Mouse (Mus musculus): ENCODE data around the gene Cfap126. TPM values are rescaled to one million over a fixed set of nuclear protein-coding genes. Genes with fewer than 3 reads are reported as not detected.

Gene Cfap126
- polyA plus RNA-seq, 1 experiment from 2014 or later, result 14.1 TPM

- peak overlapping the region; percentile 69 for H3K27ac ChIP-seq (replicated peaks)
- ATAC-seq (ENCODE audit: low FRiP score, low read depth), result no peak
- H3K4me1 ChIP-seq (replicated peaks), result peaks cover 36% of the 10 kb centered on the region
- H3K4me2 ChIP-seq, result peak overlapping the region; percentile 70
- no peaks in the 10 kb centered on the region for H3K27me3 ChIP-seq
- peak overlapping the region; percentile 41 for H3K9ac ChIP-seq
- peak overlapping the region; percentile 61 for H3K4me3 ChIP-seq
- H3K36me3 ChIP-seq, result no peaks in the 10 kb centered on the region
- 2% methylated on average over 15 of the region's 15 CpGs for WGBS
- H3K9me3 ChIP-seq, result no peaks in the 10 kb centered on the region
These were observed 1.7 kb upstream of the Cfap126 start for GRCm38 (mm10) chr1:171111781-171112575.

GRCm38 (mm10) chr1:171112986-171113385 is 732 bp upstream of the Cfap126 start:
- no peak overlapping the region for H3K4me3 ChIP-seq

GRCm38 (mm10) chr1:171116280-171116679 is 2.6 kb downstream of the Cfap126 start:
- H3K9ac ChIP-seq, result no peak overlapping the region
- no peak overlapping the region for H3K4me2 ChIP-seq
- H3K4me1 ChIP-seq (replicated peaks), result peaks cover 24% of the 10 kb centered on the region
- no peak overlapping the region for H3K4me3 ChIP-seq
- H3K9me3 ChIP-seq, result no peaks in the 10 kb centered on the region
- no peak for ATAC-seq (ENCODE audit: low FRiP score, low read depth)
- H3K36me3 ChIP-seq, result no peaks in the 10 kb centered on the region
- 75% methylated on average over 4 of the region's 4 CpGs for WGBS
- no peaks in the 10 kb centered on the region for H3K27me3 ChIP-seq
- no peak overlapping the region for H3K27ac ChIP-seq (replicated peaks)

More at GRCm38 (mm10) chr1:171112986-171113385, 732 bp upstream of the Cfap126 start:
- H3K4me1 ChIP-seq (replicated peaks), result peaks cover 36% of the 10 kb centered on the region
- 89% methylated on average over 4 of the region's 4 CpGs for WGBS
- no peaks in the 10 kb centered on the region for H3K27me3 ChIP-seq
- no peaks in the 10 kb centered on the region for H3K9me3 ChIP-seq
- H3K36me3 ChIP-seq, result no peaks in the 10 kb centered on the region
- H3K27ac ChIP-seq (replicated peaks), result no peak overlapping the region
- H3K9ac ChIP-seq, result no peak overlapping the region
- no peak overlapping the region for H3K4me2 ChIP-seq
- ATAC-seq (ENCODE audit: low FRiP score, low read depth), result no peak

- 13% methylated on average over 4 of the region's 4 CpGs for WGBS
- no peak overlapping the region for H3K4me2 ChIP-seq
- 0 out of 2 replicates have a peak overlapping the region, but pooled peaks have one; percentile 8 for H3K27ac ChIP-seq (replicated peaks)
- peak; percentile 52; the same call in 1 of the 2 replicates for ATAC-seq (ENCODE audit: low FRiP score, low read depth)
- H3K4me1 ChIP-seq (replicated peaks), result peaks cover 8% of the 10 kb centered on the region
- no peaks in the 10 kb centered on the region for H3K27me3 ChIP-seq
- no peaks in the 10 kb centered on the region for H3K9me3 ChIP-seq
- H3K4me3 ChIP-seq, result no peak overlapping the region
- H3K36me3 ChIP-seq, result no peaks in the 10 kb centered on the region
- H3K9ac ChIP-seq, result no peak overlapping the region
These were observed 4.6 kb downstream of the Cfap126 start for GRCm38 (mm10) chr1:171118269-171118684.

- H3K9me3 ChIP-seq, result no peaks in the 10 kb centered on the region
- H3K27me3 ChIP-seq, result no peaks in the 10 kb centered on the region
- no peak overlapping the region for H3K9ac ChIP-seq
- no peak overlapping the region for H3K4me3 ChIP-seq
- no peak for ATAC-seq (ENCODE audit: low FRiP score, low read depth)
- 86% methylated on average over 5 of the region's 5 CpGs for WGBS
- no peak overlapping the region for H3K27ac ChIP-seq (replicated peaks)
- H3K4me1 ChIP-seq (replicated peaks), result peaks cover 1% of the 10 kb centered on the region
- H3K4me2 ChIP-seq, result no peak overlapping the region
- H3K36me3 ChIP-seq, result no peaks in the 10 kb centered on the region
These were observed 5.3 kb downstream of the Cfap126 start for GRCm38 (mm10) chr1:171118996-171119395.

GRCm38 (mm10) chr1:171119405-171119804 is 5.7 kb downstream of the Cfap126 start:
- WGBS, result 89% methylated on average over 14 of the region's 14 CpGs

GRCm38 (mm10) chr1:171120893-171121292 is 7.2 kb downstream of the Cfap126 start:
- no peak overlapping the region for H3K4me3 ChIP-seq
- WGBS, result 62% methylated on average over 3 of the region's 3 CpGs
- ATAC-seq (ENCODE audit: low FRiP score, low read depth), result no peak
- H3K27me3 ChIP-seq, result no peaks in the 10 kb centered on the region
- H3K4me2 ChIP-seq, result no peak overlapping the region
- no peaks in the 10 kb centered on the region; the same call in 1 of the 2 replicates for H3K4me1 ChIP-seq (replicated peaks)
- H3K9me3 ChIP-seq, result no peaks in the 10 kb centered on the region
- no peaks in the 10 kb centered on the region for H3K36me3 ChIP-seq
- no peak overlapping the region for H3K9ac ChIP-seq
- no peak overlapping the region for H3K27ac ChIP-seq (replicated peaks)

More at GRCm38 (mm10) chr1:171119405-171119804, 5.7 kb downstream of the Cfap126 start:
- no peak overlapping the region for H3K4me2 ChIP-seq
- H3K27me3 ChIP-seq, result no peaks in the 10 kb centered on the region
- no peaks in the 10 kb centered on the region for H3K36me3 ChIP-seq
- H3K4me3 ChIP-seq, result no peak overlapping the region
- ATAC-seq (ENCODE audit: low FRiP score, low read depth), result no peak
- H3K27ac ChIP-seq (replicated peaks), result no peak overlapping the region
- no peaks in the 10 kb centered on the region; the same call in 1 of the 2 replicates for H3K4me1 ChIP-seq (replicated peaks)
- no peaks in the 10 kb centered on the region for H3K9me3 ChIP-seq
- H3K9ac ChIP-seq, result no peak overlapping the region

- no peaks in the 10 kb centered on the region for H3K9me3 ChIP-seq
- H3K4me3 ChIP-seq, result no peak overlapping the region
- H3K9ac ChIP-seq, result no peak overlapping the region
- H3K27ac ChIP-seq (replicated peaks), result no peak overlapping the region
- H3K27me3 ChIP-seq, result no peaks in the 10 kb centered on the region
- WGBS, result 45% methylated on average over 5 of the region's 5 CpGs
- no peak overlapping the region for H3K4me2 ChIP-seq
- H3K36me3 ChIP-seq, result 0 out of 2 replicates have a peak, but pooled peaks cover 2% of the 10 kb centered on the region
- ATAC-seq (ENCODE audit: low FRiP score, low read depth), result no peak
- H3K4me1 ChIP-seq (replicated peaks), result no peaks in the 10 kb centered on the region; the same call in 1 of the 2 replicates
These were observed 8.1 kb downstream of the Cfap126 start for GRCm38 (mm10) chr1:171121839-171122238.

GRCm38 (mm10) chr1:171122932-171123331 is 9.2 kb downstream of the Cfap126 start:
- H3K36me3 ChIP-seq, result 0 out of 2 replicates have a peak, but pooled peaks cover 2% of the 10 kb centered on the region
- no peak overlapping the region for H3K27ac ChIP-seq (replicated peaks)
- WGBS, result 30% methylated on average over 7 of the region's 7 CpGs
- ATAC-seq (ENCODE audit: low FRiP score, low read depth), result no peak
- H3K4me1 ChIP-seq (replicated peaks), result no peaks in the 10 kb centered on the region; the same call in 1 of the 2 replicates
- no peak overlapping the region for H3K4me2 ChIP-seq
- H3K4me3 ChIP-seq, result no peak overlapping the region
- no peak overlapping the region for H3K9ac ChIP-seq
- H3K9me3 ChIP-seq, result no peaks in the 10 kb centered on the region
- no peaks in the 10 kb centered on the region for H3K27me3 ChIP-seq

GRCm38 (mm10) chr1:171124398-171124797 is 10.7 kb downstream of the Cfap126 start:
- Histone ChIP-seq H3K9ac (no peak overlapping the region), H3K4me3 (no peak overlapping the region), H3K27me3 (no peaks in the 10 kb centered on the region), H3K4me1 (replicated peaks) (no peaks in the 10 kb centered on the region; the same call in 1 of the 2 replicates), H3K9me3 (no peaks in the 10 kb centered on the region), H3K36me3 (peaks cover 9% of the 10 kb centered on the region; the same call in 1 of the 2 replicates), H3K4me2 (no peak overlapping the region), H3K27ac (replicated peaks) (no peak overlapping the region)
- no peak for ATAC-seq (ENCODE audit: low FRiP score, low read depth)
- 91% methylated on average over 5 of the region's 5 CpGs for WGBS

GRCm38 (mm10) chr1:171129251-171129650 is 15.5 kb downstream of the Cfap126 start:
- Histone ChIP-seq H3K4me1 (replicated peaks) (no peaks in the 10 kb centered on the region), H3K4me3 (no peak overlapping the region), H3K4me2 (no peak overlapping the region), H3K27ac (replicated peaks) (no peak overlapping the region), H3K9me3 (no peaks in the 10 kb centered on the region), H3K36me3 (peaks cover 32% of the 10 kb centered on the region), H3K9ac (no peak overlapping the region), H3K27me3 (no peaks in the 10 kb centered on the region)
- no peak for ATAC-seq (ENCODE audit: low FRiP score, low read depth)
- 57% methylated on average over 7 of the region's 7 CpGs for WGBS

GRCm38 (mm10) chr1:171130971-171131370 is 17.3 kb downstream of the Cfap126 start:
- Histone ChIP-seq H3K36me3 (peaks cover 50% of the 10 kb centered on the region), H3K4me1 (replicated peaks) (no peaks in the 10 kb centered on the region)

More at GRCm38 (mm10) chr1:171130971-171131370, 17.3 kb downstream of the Cfap126 start:
- Histone ChIP-seq H3K9me3 (no peaks in the 10 kb centered on the region), H3K9ac (no peak overlapping the region), H3K27me3 (no peaks in the 10 kb centered on the region), H3K4me3 (no peak overlapping the region), H3K27ac (replicated peaks) (no peak overlapping the region), H3K4me2 (no peak overlapping the region)
- WGBS, result 81% methylated on average over 1 of the region's 1 CpGs
- ATAC-seq (ENCODE audit: low FRiP score, low read depth), result no peak

Data from hindbrain, embryonic 15.5 days (tissue).